Mouse (Mus musculus) kidney, adult 18-20 months (tissue): ENCODE data around the gene Timm10.
"Not testable (repeated sequence)": the region's sequence is repeated elsewhere in the genome, so short reads cannot be mapped to it uniquely, and the experiment has no call there.

Experiments used
- DNase-seq: peaks from one replicate; pipeline ENCODE4 v3.0.0; 2021

Timm10 gene

GRCm38 (mm10) chr2:84826488-84827282 is at the start of gene Timm10:
TSS of gene Timm10 (plus strand) at chr2:84826997.
- DNase-seq: peak; percentile 82

- no peak for DNase-seq
These were observed 49.1 kb upstream of the Timm10 start for GRCm38 (mm10) chr2:84777706-84778105.

DNA sequence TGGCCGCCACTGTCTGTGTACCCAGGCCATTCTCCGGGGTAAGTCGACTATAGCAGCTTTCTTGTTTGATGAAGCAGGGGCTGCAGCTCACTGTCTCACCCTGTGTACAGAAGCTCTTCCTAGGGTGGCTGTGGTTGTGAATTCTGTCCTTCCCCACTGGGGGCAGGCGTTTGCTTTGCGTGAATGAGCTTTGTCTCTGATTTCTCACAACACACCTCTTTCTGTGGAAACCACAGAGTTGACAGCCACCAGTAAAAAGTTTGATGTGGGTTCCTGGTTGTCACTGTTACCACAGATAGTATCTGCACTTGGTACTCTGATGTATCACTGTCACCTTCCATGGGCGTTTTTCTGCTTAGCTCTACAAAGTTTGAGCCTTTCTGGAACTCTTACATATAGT is 47.6 kb upstream of the Timm10 start:
- no peak for DNase-seq

GRCm38 (mm10) chr2:84783315-84783714 is 43.5 kb upstream of the Timm10 start:
- DNase-seq: no peak

DNA sequence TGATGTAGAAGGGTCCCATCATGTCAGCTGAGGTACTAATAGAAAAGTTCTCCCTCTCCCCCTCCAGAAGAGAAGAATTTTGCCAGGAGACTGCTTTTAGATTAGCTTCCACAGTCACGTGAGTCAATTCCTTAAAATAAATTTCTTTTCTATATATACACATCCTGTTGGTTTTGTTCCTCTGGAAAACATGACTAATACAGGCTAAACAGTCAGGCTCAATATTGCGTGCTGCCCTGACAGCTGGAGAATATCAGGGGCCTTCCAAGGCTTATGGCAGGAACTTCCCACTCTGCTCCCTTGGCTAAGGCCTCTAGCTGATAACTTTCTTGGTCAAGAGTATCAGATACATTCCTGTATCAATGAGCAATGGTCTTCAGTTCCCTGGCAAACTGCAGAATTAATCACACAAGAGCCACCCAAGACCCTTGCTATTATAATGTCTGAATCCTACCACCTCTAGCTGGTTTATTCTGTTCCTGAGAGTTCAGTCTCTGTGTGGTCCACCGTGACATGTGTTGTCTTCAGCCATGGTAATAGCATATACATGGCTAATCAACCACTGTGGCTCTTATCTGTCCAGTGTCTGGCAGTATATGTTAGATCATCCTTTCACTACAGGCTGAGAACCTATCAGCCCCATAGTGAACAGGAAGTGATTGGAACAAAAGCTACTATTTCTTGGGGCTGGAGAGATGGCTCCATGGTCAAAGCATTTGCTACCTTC is 42.8 kb upstream of the Timm10 start:
- no peak for DNase-seq

GRCm38 (mm10) chr2:84788316-84788715 is 38.5 kb upstream of the Timm10 start:
- DNase-seq: no peak

GRCm38 (mm10) chr2:84790418-84790817 is 36.4 kb upstream of the Timm10 start:
- no peak for DNase-seq

GRCm38 (mm10) chr2:84792516-84792915 is 34.3 kb upstream of the Timm10 start:
- DNase-seq: no peak

GRCm38 (mm10) chr2:84793154-84793553 is 33.6 kb upstream of the Timm10 start:
- no peak for DNase-seq

- no peak for DNase-seq
These were observed 32.9 kb upstream of the Timm10 start for GRCm38 (mm10) chr2:84793871-84794270.

- DNase-seq: peak; percentile 72
These were observed 28.8 kb upstream of the Timm10 start for GRCm38 (mm10) chr2:84797833-84798492.

- DNase-seq: peak; percentile 67
These were observed 28.3 kb upstream of the Timm10 start, which contains the start of gene Ube2l6 for GRCm38 (mm10) chr2:84798493-84798921. TSS of gene Ube2l6 (plus strand) at chr2:84798828.

DNA sequence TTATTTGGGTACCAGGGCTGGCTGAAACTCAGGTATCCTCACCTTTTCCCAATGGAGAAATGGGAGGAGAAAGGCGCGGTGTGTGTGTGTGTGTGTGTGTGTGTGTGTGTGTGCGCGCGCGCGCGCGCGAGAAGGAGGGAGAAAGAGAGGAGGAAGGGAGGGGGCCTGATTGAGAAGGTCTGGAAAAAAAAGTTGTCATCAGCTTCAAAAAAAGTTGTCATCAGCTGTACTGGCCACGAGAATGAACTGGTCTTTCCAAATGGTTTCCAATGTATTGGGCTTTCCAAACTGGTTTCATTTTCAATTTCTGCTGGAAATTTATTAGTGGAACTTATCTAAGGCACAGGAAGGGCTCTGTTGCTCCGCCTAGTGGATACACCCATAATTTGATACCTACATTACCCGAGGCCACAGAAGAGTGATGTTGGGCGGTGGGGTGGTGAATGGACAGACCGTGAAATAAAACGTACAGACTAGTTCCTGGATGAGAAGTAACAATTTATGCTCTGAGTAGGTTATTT is 27.7 kb upstream of the Timm10 start:
- DNase-seq: peak; percentile 73

GRCm38 (mm10) chr2:84800304-84800703 is 26.5 kb upstream of the Timm10 start:
- no peak for DNase-seq

GRCm38 (mm10) chr2:84801223-84801622 is 25.6 kb upstream of the Timm10 start:
- DNase-seq: not testable (repeated sequence)

DNA sequence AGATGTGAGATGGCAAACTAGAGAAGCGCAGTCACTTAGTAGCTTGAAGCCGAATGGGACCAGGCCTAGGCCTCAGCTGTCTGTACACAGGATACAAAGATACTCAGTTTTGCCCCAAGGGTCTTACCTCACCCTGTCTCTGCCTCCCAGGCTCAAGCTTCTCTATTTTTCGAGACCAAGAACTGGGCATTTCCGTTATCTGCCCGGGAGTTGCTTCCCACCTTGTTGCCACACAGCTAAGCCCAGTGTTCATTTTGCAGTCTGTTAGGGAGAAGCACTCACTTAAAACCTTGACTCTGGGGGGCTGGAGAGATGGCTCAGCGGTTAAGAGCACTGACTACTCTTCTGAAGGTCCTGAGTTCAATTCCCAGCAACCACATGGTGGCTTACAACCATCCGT is 22.8 kb upstream of the Timm10 start:
- DNase-seq: no peak

- no peak for DNase-seq
These were observed 20.3 kb upstream of the Timm10 start for GRCm38 (mm10) chr2:84806546-84806945.

GRCm38 (mm10) chr2:84809330-84809729 is 17.5 kb upstream of the Timm10 start:
- DNase-seq: no peak

GRCm38 (mm10) chr2:84810526-84810885 is 16.3 kb upstream of the Timm10 start:
- no peak for DNase-seq

DNA sequence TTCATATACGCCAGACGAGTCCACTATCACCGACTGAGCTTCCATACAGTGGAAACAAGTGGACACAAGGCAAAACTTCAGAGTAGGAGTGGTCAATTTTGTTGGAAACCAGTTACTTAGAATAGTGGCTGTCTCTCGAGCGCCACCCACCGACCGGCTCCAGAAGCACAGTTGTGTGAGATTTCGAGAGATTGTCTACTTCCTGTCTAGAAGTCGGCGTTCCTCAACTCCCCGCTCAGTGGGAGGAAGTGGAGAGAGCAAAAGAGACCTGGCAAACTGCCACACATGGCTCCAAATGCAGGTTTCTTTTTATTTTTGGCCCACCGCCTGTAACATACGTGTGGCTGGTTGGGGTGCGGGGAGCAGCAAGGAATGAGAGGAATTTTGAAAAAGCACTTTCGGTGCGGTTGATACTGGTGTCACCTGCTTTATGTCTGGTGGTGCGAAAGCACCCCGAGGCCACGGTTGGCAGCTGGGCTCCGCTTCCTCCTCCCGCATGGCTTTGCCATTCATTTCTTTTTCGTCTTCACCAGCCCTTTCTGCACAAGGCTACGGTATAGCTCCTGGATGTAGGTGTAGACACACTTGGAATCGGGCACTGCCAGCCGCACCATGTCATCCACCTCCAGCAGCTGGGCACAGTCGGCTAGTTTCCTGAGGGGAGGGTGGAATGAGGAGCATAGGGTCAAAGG is 15.8 kb upstream of the Timm10 start:
- peak; percentile 86 for DNase-seq

DNA sequence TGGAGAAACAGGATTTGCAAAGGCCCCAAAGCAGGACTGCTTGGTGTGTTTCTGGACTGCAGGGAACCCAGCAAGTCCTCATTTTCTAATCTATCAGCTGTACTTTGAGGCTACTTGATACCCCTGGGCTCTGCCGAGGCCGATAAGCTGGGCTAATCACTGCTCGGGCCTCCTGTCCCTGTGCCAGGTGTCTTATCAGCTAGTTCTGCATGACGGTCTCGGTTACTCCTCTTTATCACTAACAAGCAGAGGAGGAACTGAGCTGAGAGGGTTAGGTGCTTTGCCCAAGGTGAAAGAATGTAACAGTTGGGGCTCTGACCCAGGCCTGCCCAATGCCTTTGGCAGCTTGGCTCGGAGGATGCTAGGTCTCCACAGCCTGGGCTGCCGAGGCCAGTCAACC is 14.9 kb upstream of the Timm10 start:
- no peak for DNase-seq

DNA sequence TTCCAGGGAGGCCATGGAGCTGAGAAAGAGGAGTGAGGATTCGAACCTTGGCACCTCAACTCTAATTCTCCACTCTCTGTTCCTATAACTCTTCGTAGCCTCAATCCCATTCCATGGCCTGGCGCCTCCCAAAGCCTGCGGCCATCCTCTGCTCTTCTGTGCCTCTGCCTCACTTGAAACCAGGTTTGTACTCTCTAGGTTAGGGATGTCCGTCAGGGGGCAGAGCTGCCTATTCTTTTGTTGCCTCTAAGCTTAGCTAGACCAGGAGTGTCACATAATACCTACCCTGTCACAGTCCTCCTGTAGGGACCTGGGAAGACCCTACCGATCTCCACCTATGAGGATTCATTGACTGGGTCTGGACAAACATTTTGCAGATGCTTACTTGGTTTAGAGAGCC is 14.1 kb upstream of the Timm10 start:
- DNase-seq: no peak

- DNase-seq: no peak
These were observed 6.9 kb upstream of the Timm10 start for GRCm38 (mm10) chr2:84819861-84820260.
